Mouse (Mus musculus) midbrain, embryonic 10.5 days (tissue): ENCODE measurements around the gene Dhx8. TPM values are rescaled to one million over a fixed set of nuclear protein-coding genes. Genes with fewer than 3 reads are reported as not detected.
A peak's percentile ranks its signal among the peaks of the same experiment; 100 is the strongest.

Experiments used
- DNase-seq: peaks from one replicate; pipeline ENCODE4 v3.0.0-alpha.2; 2017; ENCODE audit warnings: low spot score
- H3K27ac ChIP-seq: fragments of 300-500 bp; sonication (generic); replicated peaks from 2 replicates; pipeline ENCODE4 v1.5.1; 2016; ENCODE audit warnings: mild to moderate bottlenecking
- H3K27me3 ChIP-seq: fragments of 300-500 bp; sonication (generic); 2 replicates; pipeline ENCODE4 v1.6.1; 2016; ENCODE audit warnings: low read depth, mild to moderate bottlenecking; ENCODE audit not compliant: poor library complexity, severe bottlenecking
- H3K36me3 ChIP-seq: fragments of 300-500 bp; sonication (generic); 2 replicates; pipeline ENCODE4 v1.6.1; 2016; ENCODE audit warnings: mild to moderate bottlenecking, moderate library complexity
- H3K4me1 ChIP-seq: fragments of 300-500 bp; sonication (generic); 2 replicates; pipeline ENCODE4 v1.6.1; 2016
- H3K4me3 ChIP-seq: fragments of 300-500 bp; sonication (generic); 2 replicates; pipeline ENCODE4 v1.5.1; 2016; ENCODE audit warnings: mild to moderate bottlenecking, moderate library complexity
- H3K9me3 ChIP-seq: fragments of 300-500 bp; sonication (generic); replicated peaks from 2 replicates; pipeline ENCODE4 v1.6.1; 2016; ENCODE audit warnings: mild to moderate bottlenecking
- WGBS: fragments of 180-500 bp; shearing (Covaris S2); methylation state at CpG from one replicate; pipeline ENCODE4 v1.1.7; 2016; 5-methylcytosine and 5-hydroxymethylcytosine counted together
- polyA plus RNA-seq: library from polyadenylated mRNA; unstranded; fragments of >200 nt; fragmentation: Nextera tagmentation; extraction: Ambion mirVana; gene quantifications from 2 replicates; pipeline ENCODE4 v1.2.1, GENCODE M21; 2016

Gene Dhx8
- 40.0 and 44.0 TPM in 2 replicates for polyA plus RNA-seq

GRCm38 (mm10) chr11:101732518-101733440 lies at the start of gene Dhx8:
TSS of gene Dhx8 (plus strand) at chr11:101732919.
- H3K9me3 ChIP-seq: no peaks in the 10 kb centered on the region
- peak; percentile 98 for DNase-seq
- H3K27ac ChIP-seq: peak within 1 kb of the TSS; percentile 84
- H3K4me1 ChIP-seq: peaks cover 16% of the 10 kb centered on the region
- H3K27me3 ChIP-seq: no peaks in the 10 kb centered on the region
- peak within 1 kb of the TSS; percentile 70 for H3K4me3 ChIP-seq
- WGBS: under 1% methylated on average over 51 of the region's 51 CpGs
- peaks cover 35% of the 10 kb centered on the region for H3K36me3 ChIP-seq

GRCm38 (mm10) chr11:101687351-101688301 lies 45.1 kb upstream of the Dhx8 start:
- Histone ChIP-seq H3K9me3 (no peaks in the 10 kb centered on the region), H3K4me1 (0 out of 2 replicates have a peak, but pooled peaks cover 3% of the 10 kb centered on the region), H3K27ac (no peak overlapping the region), H3K27me3 (no peaks in the 10 kb centered on the region), H3K4me3 (no peak overlapping the region), H3K36me3 (no peaks in the 10 kb centered on the region)
- WGBS: 70% methylated on average over 13 of the region's 13 CpGs
- no peak for DNase-seq

GRCm38 (mm10) chr11:101689701-101690113 lies 43.0 kb upstream of the Dhx8 start:
- 0 out of 2 replicates have a peak, but pooled peaks cover 3% of the 10 kb centered on the region for H3K4me1 ChIP-seq
- H3K4me3 ChIP-seq: no peak overlapping the region
- H3K36me3 ChIP-seq: no peaks in the 10 kb centered on the region
- no peak for DNase-seq
- no peak overlapping the region for H3K27ac ChIP-seq
- no peaks in the 10 kb centered on the region for H3K27me3 ChIP-seq
- no peaks in the 10 kb centered on the region for H3K9me3 ChIP-seq
- WGBS: 77% methylated on average over 10 of the region's 10 CpGs

- H3K27ac ChIP-seq: no peak overlapping the region
- no peaks in the 10 kb centered on the region for H3K36me3 ChIP-seq
- WGBS: 73% methylated on average over 5 of the region's 5 CpGs
- no peaks in the 10 kb centered on the region for H3K9me3 ChIP-seq
- H3K4me3 ChIP-seq: no peak overlapping the region
- peaks cover 7% of the 10 kb centered on the region for H3K4me1 ChIP-seq
- DNase-seq: no peak
- no peaks in the 10 kb centered on the region for H3K27me3 ChIP-seq
These were observed 42.4 kb upstream of the Dhx8 start for GRCm38 (mm10) chr11:101690326-101690725.

- peak overlapping the region; percentile 49 for H3K4me3 ChIP-seq
These were observed 36.6 kb upstream of the Dhx8 start for GRCm38 (mm10) chr11:101695906-101696661.

GRCm38 (mm10) chr11:101697156-101697861 lies 35.4 kb upstream of the Dhx8 start:
- Histone ChIP-seq H3K4me3 (no peak overlapping the region), H3K4me1 (peaks cover 34% of the 10 kb centered on the region), H3K36me3 (no peaks in the 10 kb centered on the region), H3K27ac (peak overlapping the region; percentile 92), H3K27me3 (no peaks in the 10 kb centered on the region), H3K9me3 (no peaks in the 10 kb centered on the region; the same call in 1 of the 2 replicates)
- no peak for DNase-seq
- 92% methylated on average over 9 of the region's 9 CpGs for WGBS

More at GRCm38 (mm10) chr11:101695906-101696661, 36.6 kb upstream of the Dhx8 start:
- no peaks in the 10 kb centered on the region; the same call in 1 of the 2 replicates for H3K9me3 ChIP-seq
- H3K27ac ChIP-seq: peak overlapping the region; percentile 92
- DNase-seq: peak; percentile 70
- H3K27me3 ChIP-seq: no peaks in the 10 kb centered on the region
- WGBS: 2% methylated on average over 20 of the region's 20 CpGs
- H3K36me3 ChIP-seq: no peaks in the 10 kb centered on the region
- H3K4me1 ChIP-seq: peaks cover 34% of the 10 kb centered on the region

GRCm38 (mm10) chr11:101698114-101698513 lies 34.6 kb upstream of the Dhx8 start:
- Histone ChIP-seq H3K27me3 (no peaks in the 10 kb centered on the region), H3K9me3 (no peaks in the 10 kb centered on the region; the same call in 1 of the 2 replicates), H3K4me1 (peaks cover 34% of the 10 kb centered on the region), H3K27ac (no peak overlapping the region), H3K36me3 (no peaks in the 10 kb centered on the region), H3K4me3 (no peak overlapping the region)
- DNase-seq: no peak

GRCm38 (mm10) chr11:101699556-101699955 lies 33.2 kb upstream of the Dhx8 start:
- 95% methylated on average over 1 of the region's 1 CpGs for WGBS
- peaks cover 34% of the 10 kb centered on the region for H3K4me1 ChIP-seq
- H3K4me3 ChIP-seq: no peak overlapping the region
- no peaks in the 10 kb centered on the region for H3K27me3 ChIP-seq
- no peak overlapping the region for H3K27ac ChIP-seq
- DNase-seq: no peak
- H3K36me3 ChIP-seq: no peaks in the 10 kb centered on the region
- H3K9me3 ChIP-seq: no peaks in the 10 kb centered on the region; the same call in 1 of the 2 replicates

GRCm38 (mm10) chr11:101699991-101700390 lies 32.7 kb upstream of the Dhx8 start:
- H3K27me3 ChIP-seq: no peaks in the 10 kb centered on the region
- H3K4me1 ChIP-seq: peaks cover 34% of the 10 kb centered on the region
- no peaks in the 10 kb centered on the region; the same call in 1 of the 2 replicates for H3K9me3 ChIP-seq
- WGBS: 73% methylated on average over 7 of the region's 7 CpGs
- no peak overlapping the region for H3K4me3 ChIP-seq
- H3K27ac ChIP-seq: no peak overlapping the region
- H3K36me3 ChIP-seq: no peaks in the 10 kb centered on the region
- no peak for DNase-seq

- Histone ChIP-seq H3K27ac (no peak overlapping the region), H3K9me3 (no peaks in the 10 kb centered on the region; the same call in 1 of the 2 replicates), H3K36me3 (no peaks in the 10 kb centered on the region), H3K27me3 (no peaks in the 10 kb centered on the region), H3K4me3 (no peak overlapping the region), H3K4me1 (peaks cover 30% of the 10 kb centered on the region)
- WGBS: 60% methylated on average over 12 of the region's 12 CpGs
- no peak for DNase-seq
These were observed 32.3 kb upstream of the Dhx8 start for GRCm38 (mm10) chr11:101700446-101700845.

- Histone ChIP-seq H3K9me3 (no peaks in the 10 kb centered on the region), H3K27me3 (no peaks in the 10 kb centered on the region), H3K4me1 (peaks cover 15% of the 10 kb centered on the region), H3K27ac (no peak overlapping the region), H3K4me3 (no peak overlapping the region), H3K36me3 (no peaks in the 10 kb centered on the region)
- 82% methylated on average over 5 of the region's 5 CpGs for WGBS
- DNase-seq: no peak
These were observed 28.6 kb upstream of the Dhx8 start for GRCm38 (mm10) chr11:101704081-101704480.
